Mouse (Mus musculus) embryonic facial prominence, embryonic 12.5 days (tissue): ENCODE measurements around the gene Hagh. TPM values are rescaled to one million over a fixed set of nuclear protein-coding genes. Genes with fewer than 3 reads are reported as not detected.
A peak's percentile ranks its signal among the peaks of the same experiment; 100 is the strongest.

Source experiments
- ATAC-seq: fragments of 200-750 bp; cut with Nextera tagmentation; 2 replicates; pipeline ENCODE4 v1.8.0; 2017; ENCODE audit not compliant: insufficient number of reproducible peaks, insufficient read depth, low FRiP score, low TSS enrichment
- H3K27ac ChIP-seq: fragments of 300-500 bp; sonication (generic); 2 replicates; pipeline ENCODE4 v1.5.1; 2016; ENCODE audit warnings: mild to moderate bottlenecking
- H3K27me3 ChIP-seq: fragments of 300-500 bp; sonication (generic); 2 replicates; pipeline ENCODE4 v1.6.1; 2016; ENCODE audit warnings: mild to moderate bottlenecking, moderate library complexity
- H3K36me3 ChIP-seq: fragments of 300-500 bp; sonication (generic); 2 replicates; pipeline ENCODE4 v1.6.1; 2016; ENCODE audit warnings: mild to moderate bottlenecking
- H3K4me1 ChIP-seq: fragments of 300-500 bp; sonication (generic); 2 replicates; pipeline ENCODE4 v1.6.1; 2016
- H3K4me2 ChIP-seq: fragments of 300-500 bp; sonication (generic); replicated peaks from 2 replicates; pipeline ENCODE4 v1.6.1; 2016; ENCODE audit warnings: mild to moderate bottlenecking, moderate library complexity
- H3K4me3 ChIP-seq: fragments of 300-500 bp; sonication (generic); 2 replicates; pipeline ENCODE4 v1.5.1; 2016; ENCODE audit warnings: mild to moderate bottlenecking
- H3K9ac ChIP-seq: fragments of 300-500 bp; sonication (generic); 2 replicates; pipeline ENCODE4 v1.6.1; 2016; ENCODE audit warnings: mild to moderate bottlenecking, moderate library complexity
- H3K9me3 ChIP-seq: fragments of 300-500 bp; sonication (generic); 2 replicates; pipeline ENCODE4 v1.6.1; 2016; ENCODE audit warnings: mild to moderate bottlenecking, moderate library complexity
- WGBS: fragments of 180-500 bp; shearing (Covaris S2); methylation state at CpG from one replicate; pipeline ENCODE4 v1.1.7; 2016; 5-methylcytosine and 5-hydroxymethylcytosine counted together
- polyA plus RNA-seq: library from polyadenylated mRNA; unstranded; fragments of >200 nt; fragmentation: Nextera tagmentation; extraction: Ambion mirVana; gene quantifications from 2 replicates; pipeline ENCODE4 v1.2.1, GENCODE M21; 2016

The Hagh gene
- polyA plus RNA-seq, 1 experiment from 2014 or later: 26.1 TPM

DNA sequence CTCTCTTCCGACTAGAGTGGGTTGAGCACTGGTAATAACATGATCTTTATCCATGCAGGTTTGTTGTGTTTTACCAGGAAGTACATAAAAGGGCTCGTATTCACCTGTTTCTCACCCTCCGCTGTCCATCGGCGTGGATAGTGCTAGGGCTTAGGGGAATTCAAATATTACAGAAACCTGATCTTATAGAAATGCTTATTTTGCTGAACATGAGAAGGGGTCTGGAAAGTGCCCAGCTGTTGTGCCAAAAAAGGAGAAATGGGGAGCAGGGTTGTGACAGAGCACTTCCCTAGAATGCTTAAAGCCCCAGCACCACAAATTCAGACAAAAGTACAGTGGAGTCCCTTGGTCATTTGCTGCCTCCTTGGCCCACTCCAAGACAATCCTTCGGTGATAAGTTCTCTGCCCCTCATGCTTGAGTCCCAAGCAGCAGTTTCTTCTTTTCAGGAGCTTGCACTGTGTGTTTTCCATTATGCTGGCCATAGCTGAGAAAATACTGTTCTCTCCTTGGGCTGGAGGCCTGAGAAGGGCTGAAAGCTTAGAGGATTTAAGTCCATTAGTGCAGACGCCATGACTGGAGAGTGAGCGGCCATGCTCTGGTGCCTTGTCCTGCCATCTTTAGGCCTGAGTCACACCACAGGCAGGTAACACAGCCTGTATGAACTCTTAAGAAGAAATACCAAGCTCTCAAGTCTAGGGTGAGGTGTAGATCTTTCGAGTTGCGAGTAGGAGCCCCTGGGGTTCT lies 11.6 kb downstream of the Hagh start:
- peak overlapping the region; percentile 66; the same call in 1 of the 2 replicates for H3K9ac ChIP-seq

DNA sequence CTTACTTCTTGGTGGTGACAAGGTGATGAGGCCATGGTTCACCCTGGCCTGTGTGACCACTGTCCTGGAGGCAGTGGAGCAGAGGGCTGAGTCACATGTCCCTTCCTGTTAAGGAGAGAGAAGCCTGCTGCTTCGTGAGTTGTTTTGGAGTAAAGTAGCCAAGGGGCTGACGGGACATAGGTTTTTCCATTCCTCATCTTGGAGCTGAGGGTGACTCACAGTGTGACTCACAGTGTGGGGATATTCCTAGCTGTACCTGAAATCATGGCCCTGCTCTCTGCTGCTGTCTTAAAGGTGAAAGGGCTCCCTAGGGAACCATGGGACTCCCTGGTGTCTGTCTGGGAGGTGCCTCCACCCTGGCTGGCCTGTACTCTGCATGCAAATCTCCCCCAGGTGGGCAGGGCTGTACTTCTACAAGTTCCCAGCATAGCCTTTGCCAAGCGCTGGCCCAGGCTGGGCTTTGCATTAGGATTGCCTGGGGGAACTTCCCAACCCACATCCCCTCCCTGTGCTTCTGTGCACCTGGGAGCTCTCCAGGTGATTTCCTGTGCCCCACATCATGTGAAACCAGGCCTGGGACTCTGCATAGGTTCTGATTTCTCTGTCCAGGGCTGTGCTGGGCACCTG lies 16.0 kb downstream of the Hagh start:
- H3K9me3 ChIP-seq: no peaks in the 10 kb centered on the region
- peaks cover 4% of the 10 kb centered on the region for H3K4me1 ChIP-seq
- no peak overlapping the region for H3K9ac ChIP-seq
- H3K4me2 ChIP-seq: no peak overlapping the region
- no peak for ATAC-seq
- peaks cover 9% of the 10 kb centered on the region; the same call in 1 of the 2 replicates for H3K27me3 ChIP-seq
- no peak overlapping the region for H3K4me3 ChIP-seq
- peaks cover 34% of the 10 kb centered on the region for H3K36me3 ChIP-seq
- H3K27ac ChIP-seq: no peak overlapping the region
- WGBS: 81% methylated on average over 3 of the region's 3 CpGs

More for the DNA sequence above, 11.6 kb downstream of the Hagh start:
- Histone ChIP-seq H3K27me3 (peaks cover 10% of the 10 kb centered on the region; the same call in 1 of the 2 replicates), H3K9me3 (no peaks in the 10 kb centered on the region), H3K27ac (no peak overlapping the region), H3K4me2 (peak overlapping the region; percentile 87), H3K36me3 (peaks cover 18% of the 10 kb centered on the region), H3K4me1 (peaks cover 14% of the 10 kb centered on the region), H3K4me3 (peak overlapping the region; percentile 77)
- ATAC-seq: no peak
- WGBS: 78% methylated on average over 10 of the region's 10 CpGs

DNA sequence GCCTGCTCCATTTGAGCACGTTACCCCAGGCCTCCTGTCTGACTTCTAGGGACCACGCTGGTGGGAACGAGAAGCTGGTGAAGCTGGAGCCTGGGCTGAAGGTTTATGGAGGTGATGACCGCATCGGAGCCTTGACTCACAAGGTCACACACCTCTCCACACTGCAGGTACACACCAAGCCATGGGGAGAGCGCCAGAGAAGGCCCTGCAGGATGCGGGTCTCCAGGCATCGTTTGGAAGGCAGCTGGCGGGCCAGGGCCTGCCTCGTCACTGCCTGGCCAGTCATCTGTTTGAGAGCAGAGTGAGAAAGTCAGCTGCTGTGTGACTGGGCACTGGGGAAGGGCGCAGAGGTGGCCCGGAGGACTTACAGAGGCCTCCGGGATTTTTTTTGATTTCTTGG lies 16.6 kb downstream of the Hagh start:
- H3K9me3 ChIP-seq: no peaks in the 10 kb centered on the region
- H3K4me1 ChIP-seq: no peaks in the 10 kb centered on the region
- ATAC-seq: no peak
- H3K27ac ChIP-seq: no peak overlapping the region
- H3K4me2 ChIP-seq: no peak overlapping the region
- H3K27me3 ChIP-seq: peaks cover 3% of the 10 kb centered on the region; the same call in 1 of the 2 replicates
- H3K36me3 ChIP-seq: peaks cover 41% of the 10 kb centered on the region
- H3K4me3 ChIP-seq: no peak overlapping the region
- WGBS: 89% methylated on average over 13 of the region's 13 CpGs
- no peak overlapping the region for H3K9ac ChIP-seq

DNA sequence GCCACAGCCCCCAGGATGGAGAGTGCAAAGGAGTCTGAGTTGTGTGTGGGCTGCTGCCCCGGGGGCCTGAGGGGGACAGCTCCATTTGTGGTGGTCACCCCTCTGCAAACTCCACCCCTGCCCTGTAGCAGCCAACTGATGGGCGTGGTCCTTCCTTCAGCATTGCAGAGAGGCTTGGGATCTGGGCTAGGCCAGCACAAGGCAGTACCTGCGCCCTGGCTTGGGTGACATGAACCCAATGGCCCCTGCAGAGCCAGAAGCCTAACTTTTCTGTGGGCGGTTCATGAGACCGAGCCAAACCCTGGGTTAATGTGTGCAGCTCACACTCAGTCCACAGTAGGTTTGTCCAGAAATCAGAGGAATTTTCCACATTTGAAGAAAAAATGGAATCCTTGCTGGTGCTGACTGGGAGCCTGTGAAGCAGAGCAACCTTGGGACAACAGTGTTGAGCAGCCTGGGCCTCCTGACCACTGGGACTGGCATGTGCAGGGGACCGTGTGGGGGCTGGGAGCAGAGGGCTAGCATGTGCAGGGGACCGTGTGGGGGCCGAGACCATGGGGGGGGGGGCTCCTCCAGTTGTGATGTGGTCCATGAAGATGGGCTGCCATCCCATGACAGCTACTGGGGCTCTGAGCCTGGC lies 18.0 kb downstream of the Hagh start:
- WGBS: 85% methylated on average over 8 of the region's 8 CpGs
- H3K4me3 ChIP-seq: no peak overlapping the region
- no peak overlapping the region for H3K4me2 ChIP-seq
- no peaks in the 10 kb centered on the region for H3K9me3 ChIP-seq
- H3K27ac ChIP-seq: no peak overlapping the region
- ATAC-seq: no peak
- H3K27me3 ChIP-seq: no peaks in the 10 kb centered on the region
- no peaks in the 10 kb centered on the region for H3K4me1 ChIP-seq
- peaks cover 46% of the 10 kb centered on the region for H3K36me3 ChIP-seq
- H3K9ac ChIP-seq: no peak overlapping the region

DNA sequence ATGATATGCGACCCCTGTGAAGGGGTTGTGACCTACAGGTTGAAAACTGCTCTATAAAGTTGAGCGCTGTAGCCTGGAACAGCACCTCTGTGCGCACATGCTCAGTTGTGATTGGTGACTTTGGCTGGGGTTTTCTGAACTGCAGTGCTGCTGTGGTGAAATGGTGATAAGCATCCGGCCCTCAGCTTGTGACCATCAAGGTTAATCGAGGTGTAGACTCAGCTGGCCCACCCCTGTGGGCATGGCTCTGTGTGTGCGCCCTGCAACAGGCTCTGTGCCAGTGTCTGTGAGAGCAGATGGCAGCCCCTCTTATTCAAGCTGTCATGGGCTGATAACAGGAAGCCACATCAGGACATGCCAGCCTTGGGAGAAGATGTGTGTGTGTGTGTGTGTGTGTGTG lies 19.0 kb downstream of the Hagh start:
- H3K36me3 ChIP-seq: peaks cover 39% of the 10 kb centered on the region; the same call in 1 of the 2 replicates
- no peak overlapping the region for H3K9ac ChIP-seq
- WGBS: 85% methylated on average over 6 of the region's 6 CpGs
- no peak overlapping the region for H3K27ac ChIP-seq
- H3K4me1 ChIP-seq: no peaks in the 10 kb centered on the region
- H3K9me3 ChIP-seq: no peaks in the 10 kb centered on the region
- H3K4me3 ChIP-seq: no peak overlapping the region
- no peak for ATAC-seq
- no peaks in the 10 kb centered on the region for H3K27me3 ChIP-seq
- no peak overlapping the region for H3K4me2 ChIP-seq

DNA sequence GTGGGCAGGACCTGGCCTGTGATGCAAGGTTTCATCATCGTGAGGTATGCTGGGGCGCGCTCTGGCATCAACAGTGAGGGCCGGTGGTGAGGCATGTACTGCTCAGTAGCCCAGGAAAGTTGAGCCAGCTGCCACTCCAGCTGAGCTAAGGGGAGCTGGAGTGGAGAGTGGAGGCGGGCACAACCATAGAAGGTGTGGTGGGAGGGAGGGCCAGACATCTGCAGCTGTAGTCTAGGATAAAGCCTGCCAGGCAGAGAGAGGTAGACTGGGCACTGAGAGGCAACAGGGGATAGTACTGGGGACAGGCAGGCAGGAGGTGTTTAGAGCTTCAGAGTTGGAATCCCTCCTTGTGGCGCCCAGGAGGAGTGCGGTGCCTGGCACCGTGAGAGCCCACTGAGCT lies 20.1 kb downstream of the Hagh start:
- H3K9ac ChIP-seq: no peak overlapping the region
- H3K4me2 ChIP-seq: no peak overlapping the region
- 89% methylated on average over 8 of the region's 8 CpGs for WGBS
- no peak overlapping the region for H3K27ac ChIP-seq
- peaks cover 41% of the 10 kb centered on the region; the same call in 1 of the 2 replicates for H3K36me3 ChIP-seq
- no peaks in the 10 kb centered on the region for H3K27me3 ChIP-seq
- H3K9me3 ChIP-seq: no peaks in the 10 kb centered on the region
- no peak overlapping the region for H3K4me3 ChIP-seq
- no peak for ATAC-seq
- no peaks in the 10 kb centered on the region for H3K4me1 ChIP-seq

DNA sequence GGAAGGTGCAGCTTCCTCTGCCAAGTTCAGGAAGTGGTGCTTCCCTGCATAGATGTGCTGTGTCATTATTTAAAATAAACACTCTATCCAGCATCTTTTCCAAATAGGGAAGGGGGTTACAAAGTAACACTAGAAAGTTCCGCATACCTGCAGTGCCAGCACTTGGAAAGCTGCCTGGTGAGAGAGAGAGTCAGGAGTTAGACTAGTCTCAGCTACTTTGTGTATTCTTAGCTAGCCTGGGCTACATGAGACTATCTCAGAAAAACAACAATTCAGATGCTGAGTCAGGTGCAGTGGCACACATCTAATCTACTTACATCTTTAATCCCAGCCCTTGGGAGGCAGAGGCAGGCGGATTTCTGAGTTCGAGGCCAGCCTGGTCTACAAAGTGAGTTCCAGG lies 21.8 kb downstream of the Hagh start:
- no peaks in the 10 kb centered on the region for H3K4me1 ChIP-seq
- H3K27ac ChIP-seq: no peak overlapping the region
- H3K4me2 ChIP-seq: no peak overlapping the region
- H3K9me3 ChIP-seq: no peaks in the 10 kb centered on the region
- H3K4me3 ChIP-seq: no peak overlapping the region
- ATAC-seq: no peak
- H3K36me3 ChIP-seq: peaks cover 40% of the 10 kb centered on the region; the same call in 1 of the 2 replicates
- H3K27me3 ChIP-seq: no peaks in the 10 kb centered on the region
- 88% methylated on average over 3 of the region's 3 CpGs for WGBS
- H3K9ac ChIP-seq: no peak overlapping the region

DNA sequence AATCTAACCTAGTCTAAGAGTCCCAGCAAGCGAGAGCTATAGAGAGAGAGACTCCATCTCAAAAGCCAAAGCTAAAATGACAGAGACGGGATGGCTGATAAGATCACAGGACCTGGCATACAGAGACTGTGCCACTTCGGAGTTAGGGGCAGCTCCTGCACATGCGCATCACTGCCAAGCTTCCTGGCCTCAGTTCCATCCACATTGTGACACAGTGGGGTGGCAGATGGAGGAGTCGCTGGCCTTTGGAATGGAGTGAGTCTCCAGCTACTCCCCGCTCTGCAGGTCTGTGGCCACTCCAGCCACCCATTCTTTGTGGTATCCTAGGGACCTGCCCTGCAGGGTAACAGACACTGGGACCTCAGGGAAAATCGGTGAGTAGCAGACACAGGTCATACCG lies 25.8 kb downstream of the Hagh start, which contains the start of gene Igfals:
Igfals (plus strand) TSS at position 222 of the 400 bp plus-strand sequence.
- Histone ChIP-seq H3K4me3 (no peak within 1 kb of the TSS), H3K9ac (no peak within 1 kb of the TSS), H3K4me2 (no peak within 1 kb of the TSS), H3K9me3 (no peaks in the 10 kb centered on the region), H3K4me1 (no peaks in the 10 kb centered on the region), H3K27me3 (no peaks in the 10 kb centered on the region), H3K36me3 (peaks cover 28% of the 10 kb centered on the region; the same call in 1 of the 2 replicates), H3K27ac (no peak within 1 kb of the TSS)
- ATAC-seq: no peak
- 88% methylated on average over 8 of the region's 8 CpGs for WGBS

DNA sequence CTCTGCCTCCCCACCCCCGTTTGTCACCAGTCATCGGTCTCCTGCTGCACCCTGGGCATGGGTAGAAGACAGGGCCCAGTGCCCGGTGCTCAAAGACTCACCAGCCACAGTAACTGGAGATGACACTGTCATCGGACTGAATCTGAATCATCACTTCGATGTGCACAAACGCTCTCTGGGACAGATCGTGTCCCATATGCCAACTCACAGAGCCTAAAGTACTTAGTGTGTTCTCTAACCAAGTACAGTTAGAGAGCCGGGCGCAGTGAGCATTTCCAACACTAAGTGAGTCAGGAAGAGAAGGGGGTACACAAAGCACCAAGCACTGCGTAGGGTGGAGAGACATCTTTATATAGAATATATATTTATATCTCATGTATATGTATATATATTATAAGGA lies 28.0 kb downstream of the Hagh start:
- no peaks in the 10 kb centered on the region for H3K27me3 ChIP-seq
- no peaks in the 10 kb centered on the region for H3K4me1 ChIP-seq
- H3K27ac ChIP-seq: no peak overlapping the region
- no peak for ATAC-seq
- H3K9me3 ChIP-seq: no peaks in the 10 kb centered on the region
- no peak overlapping the region for H3K4me2 ChIP-seq
- H3K36me3 ChIP-seq: peaks cover 11% of the 10 kb centered on the region; the same call in 1 of the 2 replicates
- H3K9ac ChIP-seq: no peak overlapping the region
- WGBS: 91% methylated on average over 10 of the region's 10 CpGs
- H3K4me3 ChIP-seq: no peak overlapping the region

DNA sequence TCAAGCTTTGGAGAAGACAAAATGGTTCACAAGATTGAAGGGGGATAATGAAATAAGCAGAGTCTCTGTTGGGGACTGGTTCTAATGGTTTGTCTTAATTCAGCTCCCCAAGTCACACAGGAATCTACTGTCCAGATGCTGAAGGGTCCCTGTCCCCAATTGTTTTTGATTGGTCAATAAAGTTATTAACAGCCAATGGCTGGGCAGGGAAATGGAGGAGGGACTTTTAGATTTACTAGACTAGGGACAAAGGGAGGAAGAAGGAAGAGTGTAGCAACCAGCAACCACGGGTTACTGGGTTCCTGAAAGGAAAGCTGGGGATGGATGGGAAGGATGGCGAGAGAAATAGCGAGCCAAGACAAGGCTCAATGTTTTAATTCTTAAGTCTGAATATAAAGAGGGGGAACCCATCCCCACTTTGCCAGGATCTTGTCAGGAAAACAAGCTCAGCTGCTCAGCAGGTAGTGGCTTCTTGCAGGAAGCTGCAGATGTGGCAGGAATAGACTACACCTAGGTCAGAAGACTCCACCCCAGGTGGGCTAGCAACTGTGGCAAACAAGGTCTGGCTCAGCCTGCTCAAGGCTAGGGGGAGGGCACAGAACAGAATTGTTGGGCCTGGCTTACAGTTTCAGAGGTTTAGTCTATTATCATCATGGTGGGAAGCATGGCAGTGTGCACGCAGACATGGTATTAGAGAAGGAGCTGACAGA lies 33.9 kb downstream of the Hagh start:
- Histone ChIP-seq H3K36me3 (no peaks in the 10 kb centered on the region), H3K4me2 (no peak overlapping the region), H3K27me3 (no peaks in the 10 kb centered on the region), H3K27ac (no peak overlapping the region), H3K9me3 (no peaks in the 10 kb centered on the region), H3K4me1 (no peaks in the 10 kb centered on the region; the same call in 1 of the 2 replicates), H3K4me3 (no peak overlapping the region), H3K9ac (no peak overlapping the region)
- no peak for ATAC-seq
- WGBS: 48% methylated on average over 4 of the region's 4 CpGs

DNA sequence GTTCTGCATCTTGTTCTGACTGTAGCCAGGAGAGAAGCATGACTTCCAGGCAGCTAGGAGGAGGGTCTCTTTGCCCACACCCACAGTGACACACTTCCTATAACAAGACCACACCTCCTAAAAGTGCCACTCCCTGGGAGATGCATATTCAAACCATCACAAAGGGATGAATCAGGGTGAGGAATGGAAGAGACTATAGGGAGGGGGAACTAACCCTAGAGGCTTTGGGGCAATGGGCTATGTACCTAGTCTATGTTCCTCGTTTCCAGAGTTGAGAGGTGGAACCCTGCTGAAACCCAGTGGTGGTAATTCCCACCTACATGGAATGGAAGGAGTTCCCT lies 34.4 kb downstream of the Hagh start:
- no peak overlapping the region for H3K4me2 ChIP-seq
- 58% methylated on average over 1 of the region's 1 CpGs for WGBS
- H3K27ac ChIP-seq: no peak overlapping the region
- no peaks in the 10 kb centered on the region; the same call in 1 of the 2 replicates for H3K4me1 ChIP-seq
- no peaks in the 10 kb centered on the region for H3K9me3 ChIP-seq
- no peaks in the 10 kb centered on the region for H3K27me3 ChIP-seq
- no peaks in the 10 kb centered on the region for H3K36me3 ChIP-seq
- H3K4me3 ChIP-seq: no peak overlapping the region
- ATAC-seq: no peak
- H3K9ac ChIP-seq: no peak overlapping the region
